Mouse (Mus musculus) left cerebral cortex, postnatal 14 days (tissue): ENCODE data around the gene Grm8. TPM values are rescaled to one million over a fixed set of nuclear protein-coding genes. Genes with fewer than 3 reads are reported as not detected.
"Not testable (repeated sequence)": the region's sequence is repeated elsewhere in the genome, so short reads cannot be mapped to it uniquely, and the experiment has no call there.

Experiments used
- DNase-seq, 2 experiments: peaks; one replicate each; pipeline ENCODE4 v3.0.0; 2021 to 2022; ENCODE audit warnings: low spot score in 2 of 2, mixed read lengths in 1 of 2
- intact Hi-C: fragments of 180-260 bp; cut with DNase I; formaldehyde crosslinking; loops from one replicate; pipeline ENCODE4 v1.15.1; 2025
- total RNA-seq, 2 experiments: library from RNA; stranded (reverse); gene quantifications; 2 replicates each; pipeline ENCODE4 v1.2.3; 2021

Gene Grm8
- total RNA-seq, 2 experiments from 2014 or later, result 19.5 TPM

DNA sequence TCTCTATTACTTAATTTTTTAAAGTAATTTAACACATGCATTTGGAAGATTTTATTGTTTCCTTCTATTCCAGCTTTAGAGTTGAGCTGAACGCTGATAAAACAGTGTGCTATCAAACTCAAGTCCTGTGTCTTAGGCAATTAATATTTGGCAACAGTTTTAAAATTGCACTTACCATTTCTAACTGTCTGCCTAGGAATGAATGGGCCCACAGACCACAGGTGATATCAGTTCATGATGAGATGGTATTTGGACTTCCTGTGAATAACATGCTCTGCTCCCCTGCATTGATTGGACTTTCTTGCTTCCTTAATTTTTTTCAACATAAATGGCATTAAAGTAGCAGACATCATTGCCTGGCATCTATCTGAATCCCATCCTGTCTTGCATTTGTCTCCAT is 232.8 kb downstream of the Grm8 start:
- DNase-seq, result no peak
- intact Hi-C loops, result no loop called here

DNA sequence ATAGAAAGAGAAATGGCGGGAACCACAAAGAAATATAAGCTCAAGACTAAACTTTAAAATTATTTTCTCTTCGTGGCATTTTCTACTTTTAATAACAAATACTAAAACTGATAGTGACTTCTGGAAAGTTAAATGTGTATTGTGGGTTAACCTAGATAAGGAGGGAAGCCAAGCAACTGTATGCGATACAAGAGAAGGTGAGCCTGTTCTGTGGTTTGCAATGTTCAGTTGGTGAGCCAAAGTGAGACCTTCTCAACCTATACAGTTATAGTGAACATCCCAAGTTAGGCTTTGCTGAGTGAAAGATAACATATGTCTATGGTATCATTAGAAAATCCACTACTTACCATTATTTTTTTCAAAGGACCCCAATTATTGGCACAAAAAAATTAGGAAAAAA is 233.6 kb downstream of the Grm8 start:
- DNase-seq, result no peak
- intact Hi-C loops, result no loop called here

DNA sequence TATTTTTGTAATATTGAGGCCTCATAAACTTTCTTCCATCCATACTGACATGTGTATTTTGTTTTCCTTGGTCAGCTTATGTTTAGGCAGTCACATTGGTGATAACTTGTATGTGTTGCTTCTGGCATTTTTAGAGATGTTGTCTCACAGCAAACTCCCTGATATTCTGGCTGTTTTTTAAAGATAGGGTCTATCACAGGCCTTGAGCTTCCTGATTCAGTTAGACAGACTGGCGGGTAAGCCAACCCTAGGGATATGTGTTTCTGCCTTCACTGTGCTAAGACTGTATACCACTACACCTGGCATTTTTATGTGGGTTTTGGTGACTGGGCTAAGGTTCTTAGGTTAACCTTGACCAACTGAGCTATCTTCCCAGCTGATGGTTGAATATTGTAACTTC is 239.8 kb downstream of the Grm8 start:
- intact Hi-C loops, result no loop called here
- no peak for DNase-seq

DNA sequence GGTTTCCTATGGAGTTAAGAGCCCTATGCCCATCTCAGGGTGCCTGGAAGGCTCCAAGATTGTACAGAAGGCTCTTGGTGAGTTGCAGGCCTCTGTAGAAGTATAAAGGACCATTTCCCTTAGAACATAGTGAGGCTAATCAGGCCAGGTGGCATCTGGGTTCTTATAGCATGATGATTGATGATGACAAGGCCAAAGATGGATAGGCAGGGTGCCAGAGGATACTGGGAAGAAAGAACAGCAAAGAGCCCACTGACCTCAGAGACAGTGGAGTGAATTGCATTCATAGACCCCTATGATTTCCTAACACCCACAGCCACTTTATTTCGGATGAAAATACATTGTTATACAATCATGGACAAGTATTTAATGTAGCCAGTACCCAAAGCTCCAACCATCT is 242.1 kb downstream of the Grm8 start:
- intact Hi-C loops, result no loop called here
- no peak for DNase-seq

DNA sequence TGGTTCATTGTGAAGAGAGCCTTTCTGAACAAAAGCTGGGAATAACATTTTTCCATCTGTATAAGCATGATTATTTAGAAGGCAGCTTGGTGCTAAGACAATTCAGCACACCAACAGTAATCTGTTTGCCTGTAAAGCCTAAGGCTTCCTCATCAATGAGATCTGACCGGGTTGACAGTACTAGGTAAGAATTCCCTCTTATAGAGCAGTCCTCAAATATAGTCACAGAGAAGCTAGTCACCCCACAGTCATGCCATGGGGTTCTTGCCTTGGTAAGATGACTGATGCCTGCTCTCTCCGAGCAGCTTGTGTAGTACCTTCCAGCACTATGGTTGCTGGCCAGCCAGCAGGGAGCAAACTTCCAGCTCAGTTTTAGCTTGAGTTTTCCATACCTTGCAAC is 246.6 kb downstream of the Grm8 start:
- intact Hi-C loops, result no loop called here

DNA sequence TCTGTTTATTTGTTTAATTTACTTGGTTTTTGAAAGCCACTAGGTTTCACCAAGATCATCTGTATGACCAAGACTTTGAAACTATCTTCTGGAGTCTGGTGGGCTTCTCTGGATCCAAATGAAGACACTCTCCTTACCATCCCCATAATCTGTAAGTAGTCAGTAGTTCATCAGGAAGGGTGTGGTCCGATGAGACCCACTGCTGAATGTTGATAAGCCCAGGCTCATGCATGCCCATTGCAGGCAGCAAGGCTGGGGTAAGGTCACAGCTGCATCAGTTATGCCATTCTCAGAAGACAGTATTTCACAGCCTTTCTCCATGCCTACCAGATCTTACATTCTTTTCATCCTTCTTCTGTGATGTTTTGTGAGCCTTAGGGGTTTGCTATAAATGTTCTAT is 247.1 kb downstream of the Grm8 start:
- intact Hi-C loops, result no loop called here
- DNase-seq, result no peak

More for the DNA sequence above, 246.6 kb downstream of the Grm8 start:
- DNase-seq, result no peak

DNA sequence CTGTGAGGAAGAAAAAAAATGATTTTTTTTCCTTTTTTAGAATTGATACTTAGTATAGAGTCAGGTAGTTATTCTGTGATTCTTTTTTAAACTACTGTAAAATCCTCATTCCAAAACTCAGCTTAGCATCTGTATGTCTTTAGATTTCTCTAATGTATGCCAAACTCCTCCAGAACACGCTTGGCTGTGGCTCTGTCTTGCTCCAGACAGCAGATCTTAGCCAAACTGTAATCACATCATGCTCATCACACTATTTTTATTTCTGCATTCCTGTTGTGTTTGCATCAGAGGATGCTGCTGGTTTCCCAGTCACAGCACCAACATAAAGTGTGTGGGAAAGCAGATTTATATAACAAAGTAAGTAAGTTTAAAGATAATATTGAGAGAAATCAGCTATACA is 249.2 kb downstream of the Grm8 start:
- DNase-seq, result no peak
- intact Hi-C loops, result no loop called here

DNA sequence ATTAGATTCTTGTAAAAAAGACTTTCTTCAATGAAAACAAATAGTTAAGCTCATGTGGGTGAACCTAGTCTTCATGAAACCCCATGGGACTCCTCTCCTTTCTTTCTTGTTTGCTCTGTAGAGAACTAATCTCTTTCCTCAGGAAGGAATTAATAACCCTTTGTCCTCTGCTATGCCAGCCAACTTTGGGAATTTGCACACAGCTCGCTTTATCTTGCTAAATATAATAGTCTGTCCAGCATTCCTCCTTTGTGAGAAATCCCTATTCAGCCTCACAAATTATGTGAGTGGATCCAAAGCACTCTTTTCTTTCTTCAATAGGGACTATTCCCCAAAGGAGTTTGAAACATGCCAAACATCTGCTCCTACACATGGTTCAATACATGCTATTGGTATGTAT is 285.3 kb downstream of the Grm8 start:
- intact Hi-C loops, result no loop called here
- no peak for DNase-seq

DNA sequence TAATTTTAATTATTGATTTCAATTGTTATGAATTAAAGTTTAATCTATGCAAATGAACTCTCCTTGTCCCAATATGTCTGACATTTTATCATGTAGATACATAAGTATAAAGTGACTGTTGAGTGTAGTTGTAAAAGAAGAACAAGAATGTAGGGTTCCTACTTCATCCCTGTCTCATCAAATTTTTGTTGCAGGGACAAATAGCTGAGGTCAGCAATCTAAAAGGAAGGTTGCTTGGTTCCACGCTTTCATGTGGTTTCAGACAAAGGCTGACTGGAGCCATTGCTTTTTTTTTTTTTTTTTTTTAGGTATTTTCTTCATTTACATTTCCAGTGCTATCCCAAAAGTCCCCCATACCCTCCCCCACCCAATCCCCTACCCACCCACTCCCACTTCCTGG is 298.8 kb downstream of the Grm8 start:
- intact Hi-C loops, result no loop called here

DNA sequence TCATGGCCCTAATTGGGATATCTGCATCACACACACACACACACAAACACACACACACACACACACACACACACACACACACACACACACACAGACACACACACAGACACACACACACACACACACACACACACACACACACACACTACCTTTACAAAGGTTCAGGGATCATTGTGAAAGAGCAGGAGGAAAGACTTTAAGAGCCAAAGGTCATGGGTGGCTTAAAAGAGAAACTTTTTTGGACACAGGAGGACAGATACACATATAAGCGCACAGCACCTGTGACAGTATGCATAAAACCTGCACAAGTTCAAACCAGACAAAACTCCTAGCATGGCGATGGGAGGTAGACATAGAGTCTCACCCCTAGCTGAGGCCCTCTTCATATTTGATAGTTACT is 315.2 kb downstream of the Grm8 start:
- DNase-seq, intact Hi-C loops: not testable (repeated sequence)

More for the DNA sequence above, 298.8 kb downstream of the Grm8 start:
- DNase-seq, result no peak

DNA sequence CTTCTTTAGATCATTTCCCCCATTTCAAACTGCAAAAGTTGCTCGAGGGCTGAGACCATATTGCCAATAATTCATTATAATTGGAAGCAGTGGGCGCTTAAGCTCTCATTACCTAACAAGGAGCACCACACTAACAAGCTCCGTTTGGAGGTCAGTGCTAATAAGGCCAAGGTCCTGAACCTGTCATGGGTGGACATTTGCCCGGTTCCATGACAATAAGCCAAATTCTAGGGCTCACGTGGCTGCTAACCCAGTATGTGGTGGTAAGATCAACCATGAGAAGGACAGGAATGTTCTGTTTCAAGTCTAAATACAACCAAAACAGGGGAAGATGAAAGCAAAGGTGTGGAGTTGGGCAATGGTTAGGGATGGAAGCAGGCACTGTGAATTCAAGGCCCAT is 322.2 kb downstream of the Grm8 start:
- DNase-seq, result no peak
- intact Hi-C loops, result no loop called here

DNA sequence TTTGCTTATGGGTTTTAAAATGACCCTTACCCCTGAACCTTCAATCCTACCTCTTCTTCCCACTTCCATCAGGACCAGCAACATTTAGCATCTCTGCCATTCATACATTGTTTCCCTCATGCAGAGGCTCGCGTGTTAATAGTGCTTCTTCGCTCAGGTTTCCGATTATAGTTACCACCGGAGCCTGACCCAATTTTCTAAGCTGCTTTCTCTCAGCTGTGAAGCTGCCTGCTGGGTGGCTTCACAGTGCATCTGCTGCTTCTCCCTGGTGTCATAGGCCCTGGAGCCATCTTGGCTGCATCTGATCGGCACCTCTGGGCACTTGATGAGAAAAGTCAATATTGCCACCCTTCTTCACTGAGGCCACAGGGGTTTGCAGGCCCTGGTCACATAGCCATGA is 325.0 kb downstream of the Grm8 start:
- intact Hi-C loops, result no loop called here
- DNase-seq, result peak; percentile 14 to 17

DNA sequence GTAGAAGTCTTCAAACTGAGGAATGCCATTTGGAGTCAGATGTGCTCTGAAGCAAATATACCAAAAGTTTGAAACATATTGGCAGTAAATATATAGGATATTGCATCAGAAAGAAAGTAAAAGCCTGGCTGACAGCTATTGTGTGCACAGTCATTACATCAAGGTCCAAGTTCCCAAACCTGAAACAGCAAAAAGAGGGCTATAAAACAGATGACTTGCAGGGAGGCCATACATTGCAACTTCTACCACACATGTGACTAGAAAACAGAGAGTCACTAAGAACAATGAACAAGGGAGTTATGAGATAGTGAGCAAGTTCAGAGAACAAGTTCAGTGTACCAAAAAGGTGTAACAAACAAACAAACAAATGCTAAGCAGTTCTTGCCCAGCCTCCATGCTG is 328.2 kb downstream of the Grm8 start:
- no peak for DNase-seq
- intact Hi-C loops, result no loop called here

DNA sequence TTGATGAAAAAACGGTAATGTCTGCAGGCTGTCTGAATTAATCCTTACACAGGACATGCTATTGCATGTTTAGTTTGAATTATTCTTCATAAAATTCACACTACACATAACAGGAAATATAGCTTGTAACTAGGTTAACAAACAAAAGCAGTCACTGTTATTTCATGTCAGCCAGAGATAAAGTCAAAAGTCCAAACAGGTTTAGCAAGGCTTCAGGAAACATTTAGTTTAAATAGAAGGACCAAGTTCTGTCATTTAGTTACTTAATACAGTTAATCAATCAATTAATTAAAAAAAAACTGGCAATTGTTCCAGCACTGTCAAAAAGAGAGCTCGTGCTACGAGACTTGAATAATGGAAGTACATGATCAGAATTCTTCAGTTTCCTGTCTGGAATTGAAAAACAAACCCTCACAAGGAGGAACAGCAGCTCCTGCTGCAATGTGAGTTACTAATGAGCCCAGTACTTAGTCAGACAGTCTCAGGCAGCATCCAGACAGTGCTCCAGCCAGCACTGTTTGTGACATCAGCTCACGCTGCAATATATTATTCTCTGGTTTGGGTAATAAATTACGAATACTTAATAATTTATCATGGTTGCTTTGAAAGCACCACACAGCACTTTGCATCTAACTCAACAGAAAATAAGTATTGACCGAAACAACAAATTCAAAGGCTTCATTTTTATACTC is 334.0 kb downstream of the Grm8 start:
- no peak for DNase-seq
- intact Hi-C loops, result no loop called here

DNA sequence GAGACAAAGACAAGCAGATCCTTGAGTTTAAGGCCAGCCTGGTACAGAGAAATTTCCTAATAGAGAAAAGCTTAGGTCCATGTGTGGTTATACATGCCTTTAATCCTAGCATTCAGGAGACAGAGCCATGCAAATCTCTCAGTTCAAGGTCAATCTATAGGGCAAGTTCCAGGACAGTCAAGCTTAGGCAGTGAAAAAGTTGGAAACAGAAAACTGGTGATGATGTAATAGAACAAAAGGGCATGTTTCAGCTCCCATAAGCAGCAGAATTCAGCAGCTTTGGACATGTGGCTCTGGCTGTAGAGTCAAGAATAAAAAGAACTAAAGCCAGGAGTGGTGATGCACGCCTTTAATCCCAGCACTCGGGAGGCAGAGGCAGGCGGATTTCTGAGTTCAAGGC is 336.2 kb downstream of the Grm8 start:
- DNase-seq, result no peak
- intact Hi-C loops, result no loop called here

DNA sequence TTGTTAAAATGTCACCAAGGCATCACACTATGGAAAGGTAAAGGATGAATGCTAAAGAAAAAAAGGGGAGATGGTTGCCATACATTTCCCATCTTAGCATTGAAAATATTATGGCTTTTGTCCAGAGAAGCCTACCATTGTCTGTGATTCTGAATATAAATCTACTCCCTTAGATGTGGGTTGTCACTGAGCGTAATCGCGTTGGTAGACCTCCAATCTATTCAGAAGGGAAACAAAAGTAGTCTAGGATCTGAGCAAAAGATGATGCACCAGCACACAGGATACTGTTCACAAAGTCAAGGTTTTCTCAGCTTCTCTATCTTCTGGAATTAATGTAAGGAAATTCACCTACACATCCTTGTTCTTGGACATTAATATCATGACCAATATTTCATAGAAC is 345.4 kb downstream of the Grm8 start:
- intact Hi-C loops, result no loop called here
- no peak for DNase-seq

DNA sequence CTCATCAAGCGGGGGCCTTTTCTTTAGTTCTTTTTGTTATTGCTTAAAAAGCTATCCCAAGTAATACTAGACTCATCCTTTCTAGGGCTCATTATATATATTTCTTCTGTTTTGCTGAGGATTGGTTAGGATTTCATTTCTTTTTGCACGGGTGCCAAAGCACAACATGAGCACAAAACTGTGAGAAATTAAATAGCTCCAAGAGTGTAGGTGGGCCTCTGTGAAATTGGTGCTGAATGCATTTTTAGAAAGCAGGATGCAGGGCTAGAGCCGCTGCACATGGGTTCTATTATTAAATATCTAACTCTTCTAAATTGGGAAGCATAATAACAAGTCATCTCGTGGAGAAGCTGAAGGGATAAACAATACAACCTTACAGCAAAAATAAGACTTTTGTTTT is 345.8 kb downstream of the Grm8 start:
- intact Hi-C loops, result no loop called here
- DNase-seq, result peak; percentile 32 to 52

DNA sequence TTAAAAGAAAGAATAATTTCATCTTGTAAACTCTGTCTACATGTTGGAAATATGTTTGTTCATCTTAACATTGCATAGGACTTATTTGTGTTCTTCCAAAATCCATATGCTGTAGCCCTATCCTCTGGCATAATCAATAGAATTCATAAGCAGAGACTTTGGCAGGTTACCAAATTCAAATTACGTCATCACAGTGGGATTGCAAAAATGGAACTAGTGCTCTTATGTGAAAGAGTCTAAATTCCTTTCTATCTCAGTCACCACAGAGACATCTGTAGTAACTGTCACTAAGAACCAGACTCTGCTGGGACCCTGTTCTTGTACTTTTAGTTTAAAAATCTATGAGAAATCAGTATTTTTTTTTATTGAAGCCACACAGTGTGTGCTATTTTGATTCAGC is 352.7 kb downstream of the Grm8 start:
- DNase-seq, result no peak
- intact Hi-C loops, result no loop called here

DNA sequence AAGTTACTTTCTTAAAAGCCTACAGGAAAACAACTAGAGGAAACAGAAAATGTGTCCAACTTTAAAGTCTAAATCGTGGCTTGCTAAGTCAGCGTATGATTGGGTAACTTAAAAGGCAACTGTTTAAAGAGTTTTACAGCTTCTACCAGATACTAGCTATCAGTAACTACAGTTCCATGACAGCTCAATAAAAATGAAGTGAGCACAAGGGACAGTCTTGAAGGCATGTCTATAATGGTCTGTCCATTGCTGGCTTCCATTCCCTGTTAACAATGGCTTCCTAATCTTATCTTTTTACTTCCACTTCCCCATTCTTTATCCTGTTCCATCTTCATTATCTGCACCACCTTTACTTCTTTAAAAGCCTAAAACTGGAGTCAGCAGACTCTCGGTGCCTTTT is 353.6 kb downstream of the Grm8 start:
- DNase-seq, result no peak
- intact Hi-C loops, result no loop called here

DNA sequence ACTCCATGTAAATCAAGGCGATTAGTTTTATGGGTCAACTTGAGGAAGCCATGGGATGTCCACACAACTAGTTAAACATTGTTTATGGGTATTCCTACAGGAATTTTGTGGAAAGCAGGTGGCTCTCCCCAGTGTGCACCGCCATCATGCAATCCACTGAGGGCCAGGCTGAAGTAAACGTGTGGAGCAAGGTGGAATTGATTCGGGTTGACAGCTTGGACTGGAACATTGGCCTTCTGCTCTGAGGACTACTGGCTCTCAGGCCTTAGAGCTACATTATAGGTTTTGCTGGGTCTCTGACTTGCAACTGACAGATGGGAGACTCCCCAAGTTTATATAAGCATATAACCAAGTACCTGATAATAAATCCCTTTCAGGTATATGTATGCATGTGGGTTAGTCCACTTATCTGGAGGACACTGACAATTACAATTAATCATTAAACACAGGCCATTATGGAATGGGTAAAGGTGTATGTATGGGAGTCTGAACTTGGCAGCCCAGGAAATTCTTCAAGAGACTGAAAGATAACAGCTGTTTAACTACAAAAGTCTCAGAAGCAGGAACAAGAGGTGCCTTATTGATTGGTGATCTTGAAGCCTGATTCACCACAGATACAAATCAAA is 359.2 kb downstream of the Grm8 start:
- intact Hi-C loops, result no loop called here
- DNase-seq, result no peak

DNA sequence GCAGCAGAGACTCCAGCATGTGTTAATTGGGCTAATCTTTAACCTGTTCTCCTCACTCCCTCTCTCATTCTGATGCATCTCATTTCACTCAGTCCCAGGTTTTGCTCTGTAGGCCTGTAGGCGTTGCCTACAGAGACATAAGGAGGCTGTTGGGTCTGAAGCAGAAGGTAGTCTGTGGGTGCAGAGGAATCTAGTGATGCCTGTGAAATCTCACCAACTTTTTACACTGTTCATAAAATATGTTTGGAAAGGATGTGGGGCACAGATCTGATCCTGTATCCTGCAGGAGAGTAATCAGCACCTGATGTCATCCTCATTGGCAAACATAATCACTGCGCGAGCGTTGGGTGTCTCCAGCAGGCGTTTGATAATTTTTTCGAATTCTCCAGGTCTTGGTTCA is 372.9 kb downstream of the Grm8 start:
- intact Hi-C loops, result no loop called here
- peak; percentile 6 to 9 for DNase-seq
